Mouse (Mus musculus) bone marrow macrophage, adult 2 months (primary cell): ENCODE measurements around the gene Mctp2.

Source experiments
- CTCF ChIP-seq: IDR thresholded peaks from 2 replicates; pipeline ENCODE4 v1.5.1; 2012; ENCODE audit warnings: low read depth, mild to moderate bottlenecking, low read length, moderate library complexity
- POLR2A ChIP-seq: IDR thresholded peaks from 2 replicates; pipeline ENCODE4 v1.6.1; 2012; ENCODE audit warnings: mild to moderate bottlenecking, low read depth, low read length, borderline replicate concordance

- TF ChIP-seq POLR2A, result no peak
- TF ChIP-seq CTCF, result no peak
These were observed 439 bp upstream of the Mctp2 start for GRCm38 (mm10) chr7:72306847-72307246.
